Mouse (Mus musculus): Measurements from ENCODE around the gene Ubl7. TPM values are rescaled to one million over a fixed set of nuclear protein-coding genes. Genes with fewer than 3 reads are reported as not detected.

Ubl7 gene
- polyA plus RNA-seq, 1 experiment: 22.3 TPM

GRCm38 (mm10) chr9:57967237-57967960 is 56.6 kb downstream of the Ubl7 start:
- Histone ChIP-seq H3K4me1 (ENCODE audit: control insufficient read depth) (no peaks in the 10 kb centered on the region), H3K36me3 (ENCODE audit: control insufficient read depth) (no peaks in the 10 kb centered on the region), H3K9me3 (ENCODE audit: control insufficient read depth, low read length) (no peaks in the 10 kb centered on the region), H3K27me3 (ENCODE audit: control insufficient read depth) (no peaks in the 10 kb centered on the region; the same call in 1 of the 2 replicates), H3K4me3 (replicated peaks) (no peak overlapping the region)
- TF ChIP-seq GATA1 (IDR thresholded peaks at IDR 0.05; ENCODE audit: low read length) (no peak), TAL1 (IDR thresholded peaks at IDR 0.05; ENCODE audit: low read length) (no peak)

- Histone ChIP-seq H3K4me3 (replicated peaks) (no peak overlapping the region), H3K27me3 (ENCODE audit: control insufficient read depth) (no peaks in the 10 kb centered on the region; the same call in 1 of the 2 replicates), H3K4me1 (ENCODE audit: control insufficient read depth) (no peaks in the 10 kb centered on the region)
These were observed 57.5 kb downstream of the Ubl7 start for GRCm38 (mm10) chr9:57968166-57968771.

GRCm38 (mm10) chr9:57968783-57969542 is 58.2 kb downstream of the Ubl7 start:
- H3K4me3 ChIP-seq (replicated peaks): no peak overlapping the region
- H3K36me3 ChIP-seq (ENCODE audit: control insufficient read depth): no peaks in the 10 kb centered on the region
- no peak for TF ChIP-seq TAL1 (IDR thresholded peaks at IDR 0.05; ENCODE audit: low read length)
- TF ChIP-seq GATA1 (IDR thresholded peaks at IDR 0.05; ENCODE audit: low read length): no peak
- no peaks in the 10 kb centered on the region for H3K9me3 ChIP-seq (ENCODE audit: control insufficient read depth, low read length)
- H3K4me1 ChIP-seq (ENCODE audit: control insufficient read depth): no peaks in the 10 kb centered on the region
- H3K27me3 ChIP-seq (ENCODE audit: control insufficient read depth): no peaks in the 10 kb centered on the region; the same call in 1 of the 2 replicates

More at GRCm38 (mm10) chr9:57968166-57968771, 57.5 kb downstream of the Ubl7 start:
- H3K9me3 ChIP-seq (ENCODE audit: control insufficient read depth, low read length): no peaks in the 10 kb centered on the region
- H3K36me3 ChIP-seq (ENCODE audit: control insufficient read depth): no peaks in the 10 kb centered on the region
- TF ChIP-seq TAL1 (IDR thresholded peaks at IDR 0.05; ENCODE audit: low read length): no peak
- TF ChIP-seq GATA1 (IDR thresholded peaks at IDR 0.05; ENCODE audit: low read length): no peak

- TF ChIP-seq GATA1 (IDR thresholded peaks at IDR 0.05; ENCODE audit: low read length): no peak
- no peak for TF ChIP-seq TAL1 (IDR thresholded peaks at IDR 0.05; ENCODE audit: low read length)
- Histone ChIP-seq H3K27me3 (ENCODE audit: control insufficient read depth) (no peaks in the 10 kb centered on the region; the same call in 1 of the 2 replicates), H3K4me1 (ENCODE audit: control insufficient read depth) (no peaks in the 10 kb centered on the region), H3K4me3 (replicated peaks) (no peak overlapping the region), H3K9me3 (ENCODE audit: control insufficient read depth, low read length) (no peaks in the 10 kb centered on the region), H3K36me3 (ENCODE audit: control insufficient read depth) (no peaks in the 10 kb centered on the region)
These were observed 59.1 kb downstream of the Ubl7 start for GRCm38 (mm10) chr9:57969736-57970495.

- TF ChIP-seq GATA1 (IDR thresholded peaks at IDR 0.05; ENCODE audit: low read length) (no peak), TAL1 (IDR thresholded peaks at IDR 0.05; ENCODE audit: low read length) (no peak)
- H3K4me1 ChIP-seq (ENCODE audit: control insufficient read depth): no peaks in the 10 kb centered on the region
- no peaks in the 10 kb centered on the region; the same call in 1 of the 2 replicates for H3K27me3 ChIP-seq (ENCODE audit: control insufficient read depth)
- no peaks in the 10 kb centered on the region for H3K9me3 ChIP-seq (ENCODE audit: control insufficient read depth, low read length)
- H3K4me3 ChIP-seq (replicated peaks): no peak overlapping the region
- no peaks in the 10 kb centered on the region for H3K36me3 ChIP-seq (ENCODE audit: control insufficient read depth)
These were observed 60.6 kb downstream of the Ubl7 start for GRCm38 (mm10) chr9:57971413-57971812.

GRCm38 (mm10) chr9:57972141-57972591 is 61.4 kb downstream of the Ubl7 start:
- TF ChIP-seq TAL1 (IDR thresholded peaks at IDR 0.05; ENCODE audit: low read length) (no peak), GATA1 (IDR thresholded peaks at IDR 0.05; ENCODE audit: low read length) (no peak)
- Histone ChIP-seq H3K4me3 (replicated peaks) (no peak overlapping the region), H3K9me3 (ENCODE audit: control insufficient read depth, low read length) (no peaks in the 10 kb centered on the region), H3K36me3 (ENCODE audit: control insufficient read depth) (no peaks in the 10 kb centered on the region), H3K27me3 (ENCODE audit: control insufficient read depth) (no peaks in the 10 kb centered on the region; the same call in 1 of the 2 replicates), H3K4me1 (ENCODE audit: control insufficient read depth) (no peaks in the 10 kb centered on the region)

GRCm38 (mm10) chr9:57972776-57973439 is 62.1 kb downstream of the Ubl7 start:
- no peaks in the 10 kb centered on the region for H3K9me3 ChIP-seq (ENCODE audit: control insufficient read depth, low read length)
- H3K36me3 ChIP-seq (ENCODE audit: control insufficient read depth): no peaks in the 10 kb centered on the region
- TF ChIP-seq TAL1 (IDR thresholded peaks at IDR 0.05; ENCODE audit: low read length) (no peak), GATA1 (IDR thresholded peaks at IDR 0.05; ENCODE audit: low read length) (no peak)
- H3K4me3 ChIP-seq (replicated peaks): no peak overlapping the region
- no peaks in the 10 kb centered on the region for H3K4me1 ChIP-seq (ENCODE audit: control insufficient read depth)
- no peaks in the 10 kb centered on the region; the same call in 1 of the 2 replicates for H3K27me3 ChIP-seq (ENCODE audit: control insufficient read depth)

GRCm38 (mm10) chr9:57973440-57974066 is 62.8 kb downstream of the Ubl7 start:
- Histone ChIP-seq H3K4me3 (replicated peaks) (no peak overlapping the region), H3K36me3 (ENCODE audit: control insufficient read depth) (no peaks in the 10 kb centered on the region), H3K4me1 (ENCODE audit: control insufficient read depth) (no peaks in the 10 kb centered on the region), H3K9me3 (ENCODE audit: control insufficient read depth, low read length) (no peaks in the 10 kb centered on the region), H3K27me3 (ENCODE audit: control insufficient read depth) (no peaks in the 10 kb centered on the region; the same call in 1 of the 2 replicates)
- no peak for TF ChIP-seq GATA1 (IDR thresholded peaks at IDR 0.05; ENCODE audit: low read length)
- TF ChIP-seq TAL1 (IDR thresholded peaks at IDR 0.05; ENCODE audit: low read length): no peak
